Mouse (Mus musculus): ENCODE results near the gene Mcpt8. TPM values are rescaled to one million over a fixed set of nuclear protein-coding genes. Genes with fewer than 3 reads are reported as not detected.
"Not testable (repeated sequence)": the region's sequence is repeated elsewhere in the genome, so short reads cannot be mapped to it uniquely, and the experiment has no call there.

Mcpt8 gene
- polyA plus RNA-seq (2014; fragmentation: Nextera tagmentation; extraction: Ambion mirVana): 1.6 and 1.8 TPM in 2 replicates

GRCm38 (mm10) chr14:56085167-56085566 lies at the start of gene Mcpt8:
Gene Mcpt8 (minus strand): TSS chr14:56085273.
- Histone ChIP-seq H3K4me1 (ENCODE audit: control insufficient read depth, insufficient read depth, low read length) (no peaks in the 10 kb centered on the region), H3K27me3 (replicated peaks; ENCODE audit: control insufficient read depth, insufficient read depth, low read length) (no peaks in the 10 kb centered on the region), H3K27ac (replicated peaks; ENCODE audit: low read depth, low read length) (no peak within 1 kb of the TSS), H3K4me3 (ENCODE audit: low read depth, low read length) (no peak within 1 kb of the TSS), H3K36me3 (ENCODE audit: control insufficient read depth, insufficient read depth, low read length) (no peaks in the 10 kb centered on the region), H3K9me3 (ENCODE audit: control insufficient read depth, low read length) (no peaks in the 10 kb centered on the region), H3K4me2 (ENCODE audit: low read depth, low read length) (no peak within 1 kb of the TSS), H3K9ac (ENCODE audit: low read depth, low read length) (no peak within 1 kb of the TSS)
- no peak for ATAC-seq (ENCODE audit: low read depth)
- no peak for DNase-seq (ENCODE audit: low spot score)
- 94% methylated on average over 2 of the region's 2 CpGs for WGBS

GRCm38 (mm10) chr14:56133675-56134074 lies 48.6 kb upstream of the Mcpt8 start:
- not testable (repeated sequence) for H3K27ac ChIP-seq (replicated peaks; ENCODE audit: low read depth, low read length); H3K9ac ChIP-seq (ENCODE audit: low read depth, low read length); H3K27me3 ChIP-seq (replicated peaks; ENCODE audit: control insufficient read depth, insufficient read depth, low read length); H3K9me3 ChIP-seq (ENCODE audit: control insufficient read depth, low read length); H3K36me3 ChIP-seq (ENCODE audit: control insufficient read depth, insufficient read depth, low read length); ATAC-seq (ENCODE audit: low read depth); H3K4me3 ChIP-seq (ENCODE audit: low read depth, low read length); H3K4me1 ChIP-seq (ENCODE audit: control insufficient read depth, insufficient read depth, low read length); DNase-seq (ENCODE audit: low spot score); H3K4me2 ChIP-seq (ENCODE audit: low read depth, low read length)
- WGBS: 81% methylated on average over 1 of the region's 1 CpGs

- H3K9me3 ChIP-seq (ENCODE audit: control insufficient read depth, low read length); ATAC-seq (ENCODE audit: low read depth); H3K4me2 ChIP-seq (ENCODE audit: low read depth, low read length); H3K9ac ChIP-seq (ENCODE audit: low read depth, low read length); H3K4me1 ChIP-seq (ENCODE audit: control insufficient read depth, insufficient read depth, low read length); H3K27ac ChIP-seq (replicated peaks; ENCODE audit: low read depth, low read length); H3K36me3 ChIP-seq (ENCODE audit: control insufficient read depth, insufficient read depth, low read length); H3K27me3 ChIP-seq (replicated peaks; ENCODE audit: control insufficient read depth, insufficient read depth, low read length); H3K4me3 ChIP-seq (ENCODE audit: low read depth, low read length); DNase-seq (ENCODE audit: low spot score): not testable (repeated sequence)
- 75% methylated on average over 2 of the region's 2 CpGs for WGBS
These were observed 47.4 kb upstream of the Mcpt8 start, which contains the start of gene Gzmd for GRCm38 (mm10) chr14:56132508-56132907. Gene Gzmd (minus strand): TSS chr14:56132608.

GRCm38 (mm10) chr14:56128341-56128740 lies 43.3 kb upstream of the Mcpt8 start:
- WGBS: 56% methylated on average over 3 of the region's 3 CpGs
- Histone ChIP-seq H3K27ac (replicated peaks; ENCODE audit: low read depth, low read length) (no peak overlapping the region), H3K36me3 (ENCODE audit: control insufficient read depth, insufficient read depth, low read length) (no peaks in the 10 kb centered on the region), H3K27me3 (replicated peaks; ENCODE audit: control insufficient read depth, insufficient read depth, low read length) (no peaks in the 10 kb centered on the region), H3K4me1 (ENCODE audit: control insufficient read depth, insufficient read depth, low read length) (no peaks in the 10 kb centered on the region), H3K4me2 (ENCODE audit: low read depth, low read length) (no peak overlapping the region), H3K9ac (ENCODE audit: low read depth, low read length) (no peak overlapping the region), H3K4me3 (ENCODE audit: low read depth, low read length) (no peak overlapping the region), H3K9me3 (ENCODE audit: control insufficient read depth, low read length) (no peaks in the 10 kb centered on the region)
- DNase-seq (ENCODE audit: low spot score) (no peak), ATAC-seq (ENCODE audit: low read depth) (no peak)

- Histone ChIP-seq H3K27ac (replicated peaks; ENCODE audit: low read depth, low read length) (no peak overlapping the region), H3K27me3 (replicated peaks; ENCODE audit: control insufficient read depth, insufficient read depth, low read length) (no peaks in the 10 kb centered on the region), H3K4me1 (ENCODE audit: control insufficient read depth, insufficient read depth, low read length) (no peaks in the 10 kb centered on the region), H3K36me3 (ENCODE audit: control insufficient read depth, insufficient read depth, low read length) (no peaks in the 10 kb centered on the region), H3K9ac (ENCODE audit: low read depth, low read length) (no peak overlapping the region), H3K4me3 (ENCODE audit: low read depth, low read length) (no peak overlapping the region), H3K4me2 (ENCODE audit: low read depth, low read length) (no peak overlapping the region), H3K9me3 (ENCODE audit: control insufficient read depth, low read length) (no peaks in the 10 kb centered on the region)
- no peak for DNase-seq (ENCODE audit: low spot score)
- 84% methylated on average over 3 of the region's 3 CpGs for WGBS
- ATAC-seq (ENCODE audit: low read depth): no peak
These were observed 38.4 kb upstream of the Mcpt8 start for GRCm38 (mm10) chr14:56123516-56123915.

- Histone ChIP-seq H3K9ac (ENCODE audit: low read depth, low read length) (no peak within 1 kb of the TSS), H3K4me1 (ENCODE audit: control insufficient read depth, insufficient read depth, low read length) (no peaks in the 10 kb centered on the region), H3K27me3 (replicated peaks; ENCODE audit: control insufficient read depth, insufficient read depth, low read length) (no peaks in the 10 kb centered on the region), H3K4me2 (ENCODE audit: low read depth, low read length) (no peak within 1 kb of the TSS), H3K36me3 (ENCODE audit: control insufficient read depth, insufficient read depth, low read length) (no peaks in the 10 kb centered on the region), H3K9me3 (ENCODE audit: control insufficient read depth, low read length) (no peaks in the 10 kb centered on the region), H3K4me3 (ENCODE audit: low read depth, low read length) (no peak within 1 kb of the TSS), H3K27ac (replicated peaks; ENCODE audit: low read depth, low read length) (no peak within 1 kb of the TSS)
- no peak for DNase-seq (ENCODE audit: low spot score)
- ATAC-seq (ENCODE audit: low read depth): no peak
These were observed 35.5 kb upstream of the Mcpt8 start, which contains the start of gene Gzme for GRCm38 (mm10) chr14:56120525-56120924. Gene Gzme (minus strand): TSS chr14:56120625.

GRCm38 (mm10) chr14:56115531-56116310 lies 30.6 kb upstream of the Mcpt8 start:
- not testable (repeated sequence) for H3K9me3 ChIP-seq (ENCODE audit: control insufficient read depth, low read length); DNase-seq (ENCODE audit: low spot score); H3K4me3 ChIP-seq (ENCODE audit: low read depth, low read length); H3K4me2 ChIP-seq (ENCODE audit: low read depth, low read length); ATAC-seq (ENCODE audit: low read depth); H3K27ac ChIP-seq (replicated peaks; ENCODE audit: low read depth, low read length); H3K9ac ChIP-seq (ENCODE audit: low read depth, low read length); H3K4me1 ChIP-seq (ENCODE audit: control insufficient read depth, insufficient read depth, low read length); H3K27me3 ChIP-seq (replicated peaks; ENCODE audit: control insufficient read depth, insufficient read depth, low read length); H3K36me3 ChIP-seq (ENCODE audit: control insufficient read depth, insufficient read depth, low read length)
- WGBS: 90% methylated on average over 33 of the region's 33 CpGs

GRCm38 (mm10) chr14:56105447-56106180 lies 20.5 kb upstream of the Mcpt8 start:
- Histone ChIP-seq H3K9me3 (ENCODE audit: control insufficient read depth, low read length) (no peaks in the 10 kb centered on the region), H3K27ac (replicated peaks; ENCODE audit: low read depth, low read length) (no peak overlapping the region), H3K9ac (ENCODE audit: low read depth, low read length) (no peak overlapping the region), H3K36me3 (ENCODE audit: control insufficient read depth, insufficient read depth, low read length) (no peaks in the 10 kb centered on the region), H3K4me2 (ENCODE audit: low read depth, low read length) (no peak overlapping the region), H3K4me1 (ENCODE audit: control insufficient read depth, insufficient read depth, low read length) (no peaks in the 10 kb centered on the region), H3K4me3 (ENCODE audit: low read depth, low read length) (no peak overlapping the region), H3K27me3 (replicated peaks; ENCODE audit: control insufficient read depth, insufficient read depth, low read length) (no peaks in the 10 kb centered on the region)
- ATAC-seq (ENCODE audit: low read depth) (no peak), DNase-seq (ENCODE audit: low spot score) (no peak)
- WGBS: 76% methylated on average over 13 of the region's 13 CpGs
